Mouse (Mus musculus): ENCODE measurements around the gene Gid4. TPM values are rescaled to one million over a fixed set of nuclear protein-coding genes. Genes with fewer than 3 reads are reported as not detected.

Gene Gid4
- polyA plus RNA-seq (2015; fragmentation: Nextera tagmentation; extraction: Ambion mirVana), result 20.0 and 21.2 TPM in 2 replicates

DNA sequence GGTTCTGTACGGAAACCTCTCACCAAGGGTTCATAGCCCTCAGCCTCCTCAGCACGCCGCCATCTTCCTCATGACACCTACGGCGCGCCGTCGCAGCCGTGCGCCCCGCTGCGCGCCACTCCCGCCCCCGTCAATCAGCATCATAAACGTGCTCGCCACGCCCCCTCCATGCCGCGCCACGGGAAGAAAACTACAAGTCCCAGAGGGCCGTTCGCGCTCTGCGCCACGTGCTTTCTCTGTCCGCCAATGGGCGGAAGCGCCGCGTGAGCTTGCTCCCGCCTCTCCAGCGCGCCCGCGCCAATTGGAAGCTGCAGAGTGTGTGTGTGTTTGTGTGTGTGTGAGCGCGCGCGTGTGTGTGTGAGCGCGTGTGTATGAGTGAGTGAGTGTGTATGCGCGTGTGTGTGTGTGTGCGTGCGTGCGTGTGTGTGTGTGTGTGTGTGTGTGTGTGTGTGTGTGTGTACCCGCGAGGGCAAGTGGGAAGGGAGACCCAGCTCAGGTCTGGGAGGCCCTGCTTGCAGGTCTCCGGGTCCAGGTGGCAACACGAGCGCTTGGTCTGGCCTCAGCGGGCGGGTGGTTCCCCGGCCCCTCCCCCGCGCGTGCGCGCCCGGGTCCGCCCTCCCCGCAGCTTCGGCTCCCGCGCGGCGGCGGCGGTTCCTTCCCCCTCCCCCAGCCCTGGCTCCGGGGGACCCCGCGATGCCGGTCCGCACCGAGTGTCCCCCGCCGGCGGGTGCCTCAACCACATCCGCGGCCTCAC, at the start of gene Gid4:
TSS of gene Gid4 (plus strand) at position 183 of the 754 bp plus-strand sequence.
- ATAC-seq (ENCODE audit: insufficient read depth, low FRiP score), result peak; percentile 96
- peak within 1 kb of the TSS; percentile 96 for H3K9ac ChIP-seq (ENCODE audit: low read length)
- H3K9me3 ChIP-seq (replicated peaks; ENCODE audit: control insufficient read depth, low read length), result no peaks in the 10 kb centered on the region
- no peaks in the 10 kb centered on the region for H3K27me3 ChIP-seq (ENCODE audit: control insufficient read depth, insufficient read depth, low read length)
- WGBS, result under 1% methylated on average over 79 of the region's 81 CpGs
- H3K4me3 ChIP-seq (replicated peaks; ENCODE audit: low read length), result peak within 1 kb of the TSS; percentile 93
- H3K4me2 ChIP-seq (ENCODE audit: low read depth, low read length), result peak within 1 kb of the TSS; percentile 78
- H3K4me1 ChIP-seq (ENCODE audit: control insufficient read depth, insufficient read depth, low read length), result peaks cover 17% of the 10 kb centered on the region
- peak within 1 kb of the TSS; percentile 86 for H3K27ac ChIP-seq (ENCODE audit: low read length)
- no peaks in the 10 kb centered on the region for H3K36me3 ChIP-seq (ENCODE audit: control insufficient read depth, insufficient read depth, low read length)

DNA sequence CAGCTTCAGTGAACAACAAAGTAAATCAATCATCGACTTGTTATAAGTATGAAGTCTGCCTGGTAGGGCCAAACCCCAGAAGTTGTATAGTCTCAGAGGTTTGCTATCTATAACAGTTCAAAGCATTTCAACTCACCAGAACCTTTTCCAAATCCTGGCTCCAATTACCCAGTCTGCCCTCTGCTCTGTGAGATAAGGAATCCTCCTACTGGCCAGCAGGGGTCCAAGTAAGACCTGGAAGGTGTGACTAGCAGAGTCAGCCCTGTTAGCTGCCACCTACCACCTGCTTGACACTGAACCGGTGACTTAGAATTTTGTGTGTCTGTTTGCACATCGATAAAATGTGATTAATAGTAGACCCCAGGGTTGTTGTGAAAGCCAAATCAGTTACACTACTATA, 49.7 kb upstream of the Gid4 start:
- 58% methylated on average over 3 of the region's 3 CpGs for WGBS
- H3K4me1 ChIP-seq (ENCODE audit: control insufficient read depth, insufficient read depth, low read length), result no peaks in the 10 kb centered on the region; the same call in 1 of the 2 replicates
- no peak overlapping the region for H3K9ac ChIP-seq (ENCODE audit: low read length)
- no peak for ATAC-seq (ENCODE audit: insufficient read depth, low FRiP score)
- no peak overlapping the region for H3K4me2 ChIP-seq (ENCODE audit: low read depth, low read length)
- H3K36me3 ChIP-seq (ENCODE audit: control insufficient read depth, insufficient read depth, low read length), result no peaks in the 10 kb centered on the region
- no peaks in the 10 kb centered on the region for H3K27me3 ChIP-seq (ENCODE audit: control insufficient read depth, insufficient read depth, low read length)
- H3K27ac ChIP-seq (ENCODE audit: low read length), result no peak overlapping the region
- H3K9me3 ChIP-seq (replicated peaks; ENCODE audit: control insufficient read depth, low read length), result no peaks in the 10 kb centered on the region
- no peak overlapping the region for H3K4me3 ChIP-seq (replicated peaks; ENCODE audit: low read length)

DNA sequence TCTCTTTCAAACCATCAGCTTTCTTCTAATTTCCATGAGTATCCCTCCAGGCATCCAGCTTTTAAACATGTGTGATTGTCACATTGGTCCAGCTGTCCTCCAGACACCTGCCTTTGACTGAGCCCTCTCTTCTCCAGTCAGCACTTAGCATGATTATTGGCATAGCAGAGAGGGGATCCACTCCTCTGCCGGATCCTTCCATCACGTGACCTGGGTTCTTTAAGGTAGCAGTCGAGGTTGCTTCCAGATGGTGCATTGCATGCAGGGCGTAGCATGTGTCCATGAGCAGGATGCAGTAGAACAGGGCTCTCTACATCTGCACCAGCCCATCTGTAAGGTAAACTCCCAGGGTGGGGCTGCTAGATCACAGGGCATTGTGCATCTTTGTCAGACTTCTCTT, 48.0 kb upstream of the Gid4 start:
- Histone ChIP-seq H3K4me2 (ENCODE audit: low read depth, low read length) (no peak overlapping the region), H3K9ac (ENCODE audit: low read length) (no peak overlapping the region), H3K4me1 (ENCODE audit: control insufficient read depth, insufficient read depth, low read length) (no peaks in the 10 kb centered on the region; the same call in 1 of the 2 replicates), H3K4me3 (replicated peaks; ENCODE audit: low read length) (no peak overlapping the region), H3K27ac (ENCODE audit: low read length) (no peak overlapping the region), H3K27me3 (ENCODE audit: control insufficient read depth, insufficient read depth, low read length) (no peaks in the 10 kb centered on the region), H3K9me3 (replicated peaks; ENCODE audit: control insufficient read depth, low read length) (no peaks in the 10 kb centered on the region), H3K36me3 (ENCODE audit: control insufficient read depth, insufficient read depth, low read length) (no peaks in the 10 kb centered on the region)
- WGBS, result 67% methylated on average over 4 of the region's 4 CpGs
- ATAC-seq (ENCODE audit: insufficient read depth, low FRiP score), result no peak

DNA sequence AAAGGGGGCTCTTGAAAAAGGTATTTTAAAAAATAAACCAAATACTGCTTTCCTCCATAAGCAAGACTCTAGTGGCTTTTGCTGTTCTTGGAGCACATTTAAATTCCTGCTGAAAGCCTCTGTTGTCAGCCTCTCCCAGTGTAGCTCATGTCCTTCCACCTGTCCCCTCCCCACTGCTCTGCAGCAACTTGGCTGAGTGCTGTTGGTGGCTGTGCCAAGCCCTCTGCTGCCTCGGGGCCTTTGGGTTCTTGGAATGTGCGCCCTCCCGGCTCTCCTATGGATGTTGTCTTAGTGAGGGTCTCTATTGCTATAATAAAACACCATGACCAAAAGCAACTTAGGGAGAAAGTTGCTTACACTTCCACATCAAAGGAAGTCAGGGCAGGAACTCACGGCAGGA, 47.5 kb upstream of the Gid4 start:
- WGBS, result 71% methylated on average over 4 of the region's 4 CpGs
- no peaks in the 10 kb centered on the region for H3K9me3 ChIP-seq (replicated peaks; ENCODE audit: control insufficient read depth, low read length)
- H3K9ac ChIP-seq (ENCODE audit: low read length), result no peak overlapping the region
- no peak overlapping the region for H3K4me2 ChIP-seq (ENCODE audit: low read depth, low read length)
- H3K4me1 ChIP-seq (ENCODE audit: control insufficient read depth, insufficient read depth, low read length), result no peaks in the 10 kb centered on the region; the same call in 1 of the 2 replicates
- H3K36me3 ChIP-seq (ENCODE audit: control insufficient read depth, insufficient read depth, low read length), result no peaks in the 10 kb centered on the region
- ATAC-seq (ENCODE audit: insufficient read depth, low FRiP score), result no peak
- no peaks in the 10 kb centered on the region for H3K27me3 ChIP-seq (ENCODE audit: control insufficient read depth, insufficient read depth, low read length)
- H3K4me3 ChIP-seq (replicated peaks; ENCODE audit: low read length), result no peak overlapping the region
- H3K27ac ChIP-seq (ENCODE audit: low read length), result no peak overlapping the region

DNA sequence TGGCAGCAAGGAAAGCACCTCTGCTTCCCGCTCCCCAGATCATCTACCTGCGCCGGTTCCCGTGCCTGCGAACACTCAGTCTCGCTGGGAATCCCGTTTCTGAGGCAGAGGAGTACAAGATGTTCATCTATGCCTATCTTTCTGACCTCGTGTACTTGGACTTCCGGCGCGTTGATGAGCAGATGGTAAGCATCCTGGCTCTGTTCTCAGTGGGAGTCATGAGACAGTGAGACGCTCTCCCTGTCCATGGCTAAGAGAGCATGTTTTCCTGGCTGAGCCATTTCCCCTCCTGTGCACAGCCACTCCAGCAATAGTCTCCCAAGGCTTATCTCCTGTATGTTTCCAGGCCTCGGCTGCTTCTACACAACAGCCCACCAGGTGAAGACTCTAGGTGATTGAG, 46.5 kb upstream of the Gid4 start:
- H3K36me3 ChIP-seq (ENCODE audit: control insufficient read depth, insufficient read depth, low read length), result no peaks in the 10 kb centered on the region
- no peak overlapping the region for H3K9ac ChIP-seq (ENCODE audit: low read length)
- H3K27ac ChIP-seq (ENCODE audit: low read length), result no peak overlapping the region
- 82% methylated on average over 13 of the region's 13 CpGs for WGBS
- no peaks in the 10 kb centered on the region; the same call in 1 of the 2 replicates for H3K4me1 ChIP-seq (ENCODE audit: control insufficient read depth, insufficient read depth, low read length)
- H3K27me3 ChIP-seq (ENCODE audit: control insufficient read depth, insufficient read depth, low read length), result no peaks in the 10 kb centered on the region
- H3K4me3 ChIP-seq (replicated peaks; ENCODE audit: low read length), result no peak overlapping the region
- H3K4me2 ChIP-seq (ENCODE audit: low read depth, low read length), result no peak overlapping the region
- no peak for ATAC-seq (ENCODE audit: insufficient read depth, low FRiP score)
- H3K9me3 ChIP-seq (replicated peaks; ENCODE audit: control insufficient read depth, low read length), result no peaks in the 10 kb centered on the region

DNA sequence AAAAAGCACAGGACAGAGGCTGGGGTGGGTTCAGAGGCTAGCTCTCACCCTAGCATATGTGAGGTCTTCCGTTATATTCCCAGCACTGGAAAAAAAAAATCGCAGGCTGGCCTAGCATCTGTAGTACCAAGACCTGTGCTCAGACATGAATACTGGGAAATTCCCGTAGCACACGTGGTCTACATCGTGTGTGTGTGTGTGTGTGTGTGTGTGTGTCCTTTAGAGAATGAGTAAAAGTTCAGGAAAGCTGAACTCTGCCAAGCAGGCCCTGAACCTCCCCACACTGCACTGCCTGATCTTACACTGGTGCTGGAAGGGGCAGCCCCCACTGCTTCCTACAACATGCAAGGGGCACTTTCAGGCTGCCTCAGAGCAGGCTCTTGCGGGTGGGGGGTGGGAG, 42.5 kb upstream of the Gid4 start:
- no peak for ATAC-seq (ENCODE audit: insufficient read depth, low FRiP score)
- no peaks in the 10 kb centered on the region for H3K9me3 ChIP-seq (replicated peaks; ENCODE audit: control insufficient read depth, low read length)
- no peaks in the 10 kb centered on the region for H3K27me3 ChIP-seq (ENCODE audit: control insufficient read depth, insufficient read depth, low read length)
- no peak overlapping the region for H3K4me3 ChIP-seq (replicated peaks; ENCODE audit: low read length)
- 71% methylated on average over 6 of the region's 6 CpGs for WGBS
- H3K36me3 ChIP-seq (ENCODE audit: control insufficient read depth, insufficient read depth, low read length), result no peaks in the 10 kb centered on the region
- no peak overlapping the region for H3K27ac ChIP-seq (ENCODE audit: low read length)
- H3K4me1 ChIP-seq (ENCODE audit: control insufficient read depth, insufficient read depth, low read length), result no peaks in the 10 kb centered on the region
- H3K9ac ChIP-seq (ENCODE audit: low read length), result no peak overlapping the region
- no peak overlapping the region for H3K4me2 ChIP-seq (ENCODE audit: low read depth, low read length)

DNA sequence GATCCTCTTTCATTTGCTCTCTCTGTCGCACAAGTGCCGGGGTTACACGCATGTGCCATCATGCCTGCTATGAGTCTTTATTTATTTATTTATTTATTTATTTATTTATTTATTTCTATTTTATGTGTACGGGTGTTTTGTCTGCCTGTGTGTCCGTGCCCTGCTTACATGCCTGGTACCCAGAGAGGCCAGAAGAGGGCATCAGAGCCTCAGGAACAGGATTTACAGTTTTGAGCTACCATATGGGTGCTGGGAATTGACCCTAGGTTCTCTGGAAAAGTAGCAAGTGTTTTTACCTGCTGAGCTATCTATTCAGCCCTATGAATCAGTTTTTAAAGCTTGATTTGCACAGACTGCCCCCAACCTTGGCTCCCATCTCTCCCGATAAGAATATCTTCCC, 33.4 kb upstream of the Gid4 start:
- Histone ChIP-seq H3K36me3 (ENCODE audit: control insufficient read depth, insufficient read depth, low read length) (no peaks in the 10 kb centered on the region), H3K27ac (ENCODE audit: low read length) (no peak overlapping the region)
- 85% methylated on average over 6 of the region's 6 CpGs for WGBS

DNA sequence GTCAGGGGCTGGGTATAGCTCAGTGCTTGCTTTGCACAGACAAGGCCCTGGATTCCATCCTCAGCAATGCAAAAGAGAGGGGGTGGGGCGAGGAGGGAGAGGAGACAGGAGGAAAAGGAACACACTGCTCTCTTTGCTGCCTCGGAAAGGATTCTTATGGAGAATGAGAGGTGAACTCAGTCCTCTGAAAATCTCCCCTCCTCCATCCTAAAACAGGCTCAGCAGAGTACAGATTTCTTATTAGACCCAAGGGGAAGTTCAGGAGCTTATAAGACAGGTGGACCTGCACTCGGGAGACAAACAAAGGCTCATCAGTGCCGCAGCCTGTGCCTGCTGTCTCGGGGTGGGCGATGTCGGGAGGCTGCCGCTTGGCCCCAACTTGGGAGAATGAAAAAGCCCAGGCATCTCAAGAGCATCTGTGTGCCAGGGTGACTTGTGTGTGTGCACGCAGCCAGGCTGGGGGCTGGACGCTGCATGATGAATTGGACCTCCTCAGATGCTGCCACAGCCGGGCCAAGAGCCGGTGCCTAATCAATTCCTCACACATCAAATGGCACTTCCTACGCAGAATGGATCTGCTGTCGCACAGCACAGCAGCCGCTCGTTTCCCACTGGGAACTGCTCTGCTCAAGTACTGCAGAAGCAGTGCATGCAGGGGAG, 32.1 kb upstream of the Gid4 start:
- 13% methylated on average over 16 of the region's 16 CpGs for WGBS
- Histone ChIP-seq H3K9ac (ENCODE audit: low read length) (0 out of 2 replicates have a peak overlapping the region, but pooled peaks have one; percentile 36), H3K4me3 (replicated peaks; ENCODE audit: low read length) (no peak overlapping the region), H3K27ac (ENCODE audit: low read length) (no peak overlapping the region; the same call in 1 of the 2 replicates), H3K27me3 (ENCODE audit: control insufficient read depth, insufficient read depth, low read length) (no peaks in the 10 kb centered on the region), H3K4me1 (ENCODE audit: control insufficient read depth, insufficient read depth, low read length) (no peaks in the 10 kb centered on the region), H3K4me2 (ENCODE audit: low read depth, low read length) (no peak overlapping the region), H3K36me3 (ENCODE audit: control insufficient read depth, insufficient read depth, low read length) (no peaks in the 10 kb centered on the region), H3K9me3 (replicated peaks; ENCODE audit: control insufficient read depth, low read length) (no peaks in the 10 kb centered on the region)
- ATAC-seq (ENCODE audit: insufficient read depth, low FRiP score), result no peak

More for the DNA sequence above, 33.4 kb upstream of the Gid4 start:
- ATAC-seq (ENCODE audit: insufficient read depth, low FRiP score), result no peak
- H3K9me3 ChIP-seq (replicated peaks; ENCODE audit: control insufficient read depth, low read length), result no peaks in the 10 kb centered on the region
- no peak overlapping the region for H3K4me2 ChIP-seq (ENCODE audit: low read depth, low read length)
- no peak overlapping the region for H3K9ac ChIP-seq (ENCODE audit: low read length)
- H3K27me3 ChIP-seq (ENCODE audit: control insufficient read depth, insufficient read depth, low read length), result no peaks in the 10 kb centered on the region
- no peak overlapping the region for H3K4me3 ChIP-seq (replicated peaks; ENCODE audit: low read length)
- H3K4me1 ChIP-seq (ENCODE audit: control insufficient read depth, insufficient read depth, low read length), result no peaks in the 10 kb centered on the region

DNA sequence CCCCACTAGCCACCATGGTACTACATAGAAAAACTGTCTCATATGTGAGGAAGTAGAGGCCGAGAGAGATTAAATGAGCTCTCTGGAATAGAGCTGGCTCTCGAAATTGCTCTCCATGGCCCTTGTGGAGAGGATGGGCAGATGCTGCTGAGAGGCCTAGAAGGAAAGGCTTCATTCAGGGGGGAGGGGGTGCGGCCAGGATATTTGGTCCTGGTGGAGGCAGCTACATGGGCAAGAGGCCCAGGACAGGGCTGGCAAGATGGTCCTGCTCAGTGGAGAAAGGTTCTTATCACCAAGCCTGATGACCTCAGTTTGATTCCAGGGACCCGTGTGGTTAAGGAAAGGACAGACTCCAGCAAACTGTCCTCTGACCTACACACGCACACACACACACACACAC, 31.0 kb upstream of the Gid4 start:
- no peak for ATAC-seq (ENCODE audit: insufficient read depth, low FRiP score)
- whole genome bisulfite sequencing, result 77% methylated on average over 5 of the region's 5 CpGs
- Histone ChIP-seq H3K4me3 (replicated peaks; ENCODE audit: low read length) (no peak overlapping the region), H3K9ac (ENCODE audit: low read length) (no peak overlapping the region), H3K9me3 (replicated peaks; ENCODE audit: control insufficient read depth, low read length) (no peaks in the 10 kb centered on the region), H3K27me3 (ENCODE audit: control insufficient read depth, insufficient read depth, low read length) (no peaks in the 10 kb centered on the region), H3K27ac (ENCODE audit: low read length) (no peak overlapping the region), H3K4me2 (ENCODE audit: low read depth, low read length) (no peak overlapping the region), H3K36me3 (ENCODE audit: control insufficient read depth, insufficient read depth, low read length) (no peaks in the 10 kb centered on the region), H3K4me1 (ENCODE audit: control insufficient read depth, insufficient read depth, low read length) (no peaks in the 10 kb centered on the region)
